Mouse (Mus musculus): Measurements from ENCODE around the gene Gm8653. TPM values are rescaled to one million over a fixed set of nuclear protein-coding genes. Genes with fewer than 3 reads are reported as not detected.
"Not testable (repeated sequence)": the region's sequence is repeated elsewhere in the genome, so short reads cannot be mapped to it uniquely, and the experiment has no call there.

Gene Gm8653
- not detected for total RNA-seq (2022)

- DNase-seq: not testable (repeated sequence)
Observed at GRCm38 (mm10) chr7:22201164-22201563, at the start of gene Gm8653. Gene Gm8653 (minus strand): TSS chr7:22201264.

- not testable (repeated sequence) for DNase-seq
Observed at GRCm38 (mm10) chr7:22229384-22229783, 28.3 kb upstream of the Gm8653 start, which contains the start of gene Gm8453. Gene Gm8453 (minus strand): TSS chr7:22229484.

- not testable (repeated sequence) for DNase-seq
Observed at GRCm38 (mm10) chr7:22189077-22189476, 12.0 kb downstream of the Gm8653 start, which contains the start of gene Vmn1r143. Gene Vmn1r143 (plus strand): TSS chr7:22189377.

- not testable (repeated sequence) for DNase-seq
Observed at GRCm38 (mm10) chr7:22163935-22164334, 37.1 kb downstream of the Gm8653 start, which contains the start of gene Vmn1r142. Gene Vmn1r142 (minus strand): TSS chr7:22164035.

Other genes starting within 250 kb of the Gm8653 start
- not detected for gene Vmn1r137, start 206.7 kb downstream of the Gm8653 start, total RNA-seq (2022)
- not detected for gene Vmn1r138, start 172.4 kb downstream of the Gm8653 start, total RNA-seq (2022)
- gene Gm6176, start 145.0 kb downstream of the Gm8653 start, total RNA-seq (2022): not detected
- gene Vmn1r139, start 132.2 kb downstream of the Gm8653 start, total RNA-seq (2022): not detected
- not detected for gene Gm16451, start 83.0 kb downstream of the Gm8653 start, total RNA-seq (2022)
- not detected for gene Gm10666, start 66.5 kb downstream of the Gm8653 start, total RNA-seq (2022)
- not detected for gene Vmn1r142, start 37.2 kb downstream of the Gm8653 start, total RNA-seq (2022)
- gene Vmn1r143, start 11.9 kb downstream of the Gm8653 start, total RNA-seq (2022): not detected
- not detected for gene Gm8453, start 28.2 kb upstream of the Gm8653 start, total RNA-seq (2022)
- not detected for gene Gm4187, start 128.5 kb upstream of the Gm8653 start, total RNA-seq (2022)
- gene Gm8660, start 169.8 kb upstream of the Gm8653 start, total RNA-seq (2022): not detected
- not detected for gene Vmn1r148, start 212.3 kb upstream of the Gm8653 start, total RNA-seq (2022)
- not detected for gene Vmn1r149, start 237.0 kb upstream of the Gm8653 start, total RNA-seq (2022)